Mouse (Mus musculus) small intestine, adult 2 months (tissue): Measurements from ENCODE around the gene Rph3al. TPM values are rescaled to one million over a fixed set of nuclear protein-coding genes. Genes with fewer than 3 reads are reported as not detected.
A peak's percentile ranks its signal among the peaks of the same experiment; 100 is the strongest.

Experiments
- H3K27ac ChIP-seq: fragments of 200-500 bp; 2 replicates; pipeline ENCODE4 v1.5.1; 2012; ENCODE audit warnings: low read depth, low read length, control low read depth, inconsistent platforms; ENCODE audit not compliant: insufficient read depth
- H3K27me3 ChIP-seq: fragments of 200-500 bp; 2 replicates; pipeline ENCODE4 v1.6.1; 2012; ENCODE audit warnings: mild to moderate bottlenecking, moderate library complexity, low read length, inconsistent platforms; ENCODE audit not compliant: control insufficient read depth, insufficient read depth
- H3K36me3 ChIP-seq: fragments of 200-500 bp; 2 replicates; pipeline ENCODE4 v1.6.1; 2012; ENCODE audit warnings: mild to moderate bottlenecking, low read length, control low read depth, inconsistent platforms; ENCODE audit not compliant: control insufficient read depth, insufficient read depth
- H3K4me1 ChIP-seq: fragments of 200-500 bp; 2 replicates; pipeline ENCODE4 v1.6.1; 2012; ENCODE audit warnings: low read length, inconsistent platforms, mixed read lengths; ENCODE audit not compliant: control insufficient read depth, insufficient read depth, insufficient read length
- H3K4me3 ChIP-seq: fragments of 200-500 bp; 2 replicates; pipeline ENCODE4 v1.5.1; 2012; ENCODE audit warnings: low read depth, mild to moderate bottlenecking, control low read depth, inconsistent platforms, low read length, moderate library complexity
- CTCF ChIP-seq: fragments of 200-500 bp; IDR thresholded peaks from 2 replicates; pipeline ENCODE4 v1.5.1; 2012; ENCODE audit warnings: low read depth, mild to moderate bottlenecking, control low read depth, inconsistent platforms, low read length, moderate library complexity, mixed read lengths; ENCODE audit not compliant: insufficient replicate concordance, insufficient read length; ENCODE audit errors: extremely low read depth
- POLR2A ChIP-seq: fragments of 200-500 bp; IDR thresholded peaks from 2 replicates; pipeline ENCODE4 v1.6.1; 2012; ENCODE audit warnings: low read depth, mild to moderate bottlenecking, control low read depth, inconsistent platforms, low read length, moderate library complexity
- WGBS: fragments of 180-500 bp; shearing (Covaris S2); methylation state at CpG from one replicate; pipeline ENCODE4 v1.1.7; 2018; 5-methylcytosine and 5-hydroxymethylcytosine counted together
- polyA plus RNA-seq: library from polyadenylated mRNA; depleted of rRNA; stranded (reverse); fragments of >200 nt; gene quantifications from 2 replicates; pipeline ENCODE4 v1.2.3, GENCODE M21; 2012

Rph3al gene
- polyA plus RNA-seq, 1 experiment: 12.6 TPM

GRCm38 (mm10) chr11:75933371-75933770 is 4.9 kb downstream of the Rph3al start:
- peaks cover 40% of the 10 kb centered on the region for H3K4me1 ChIP-seq
- WGBS: 86% methylated on average over 5 of the region's 5 CpGs

GRCm38 (mm10) chr11:75930911-75931678 is 7.1 kb downstream of the Rph3al start:
- Histone ChIP-seq H3K36me3 (no peaks in the 10 kb centered on the region), H3K27me3 (no peaks in the 10 kb centered on the region), H3K4me3 (no peak overlapping the region), H3K27ac (0 out of 2 replicates have a peak overlapping the region, but pooled peaks have one; percentile 6), H3K4me1 (peaks cover 34% of the 10 kb centered on the region)
- TF ChIP-seq CTCF (no peak), POLR2A (no peak)
- 59% methylated on average over 11 of the region's 11 CpGs for WGBS

More at GRCm38 (mm10) chr11:75933371-75933770, 4.9 kb downstream of the Rph3al start:
- no peak for TF ChIP-seq POLR2A
- TF ChIP-seq CTCF: no peak
- H3K36me3 ChIP-seq: no peaks in the 10 kb centered on the region
- H3K27ac ChIP-seq: no peak overlapping the region
- H3K27me3 ChIP-seq: no peaks in the 10 kb centered on the region
- H3K4me3 ChIP-seq: no peak overlapping the region

GRCm38 (mm10) chr11:75930208-75930607 is 8.0 kb downstream of the Rph3al start:
- H3K27me3 ChIP-seq: no peaks in the 10 kb centered on the region
- TF ChIP-seq POLR2A: no peak
- no peak for TF ChIP-seq CTCF
- peak overlapping the region; percentile 12; the same call in 1 of the 2 replicates for H3K27ac ChIP-seq
- WGBS: 31% methylated on average over 9 of the region's 9 CpGs
- peaks cover 29% of the 10 kb centered on the region for H3K4me1 ChIP-seq
- no peak overlapping the region for H3K4me3 ChIP-seq
- no peaks in the 10 kb centered on the region for H3K36me3 ChIP-seq

- Histone ChIP-seq H3K36me3 (no peaks in the 10 kb centered on the region), H3K27me3 (no peaks in the 10 kb centered on the region), H3K4me1 (peaks cover 26% of the 10 kb centered on the region), H3K4me3 (no peak overlapping the region), H3K27ac (no peak overlapping the region)
- 71% methylated on average over 2 of the region's 2 CpGs for WGBS
- TF ChIP-seq CTCF (no peak), POLR2A (no peak)
Observed at GRCm38 (mm10) chr11:75927881-75928280, 10.3 kb downstream of the Rph3al start.

- Histone ChIP-seq H3K27me3 (no peaks in the 10 kb centered on the region), H3K4me1 (peaks cover 29% of the 10 kb centered on the region), H3K4me3 (peak overlapping the region; percentile 33), H3K36me3 (no peaks in the 10 kb centered on the region), H3K27ac (peak overlapping the region; percentile 78)
- WGBS: 18% methylated on average over 13 of the region's 13 CpGs
- TF ChIP-seq POLR2A: no peak
- TF ChIP-seq CTCF: no peak
Observed at GRCm38 (mm10) chr11:75926431-75927312, 11.6 kb downstream of the Rph3al start.

GRCm38 (mm10) chr11:75925801-75926200 is 12.4 kb downstream of the Rph3al start:
- peak overlapping the region; percentile 78 for H3K27ac ChIP-seq
- WGBS: 17% methylated on average over 7 of the region's 7 CpGs
- H3K27me3 ChIP-seq: no peaks in the 10 kb centered on the region
- TF ChIP-seq CTCF (no peak), POLR2A (no peak)
- peak overlapping the region; percentile 41; the same call in 1 of the 2 replicates for H3K4me3 ChIP-seq
- H3K36me3 ChIP-seq: no peaks in the 10 kb centered on the region
- peaks cover 29% of the 10 kb centered on the region for H3K4me1 ChIP-seq

- no peak overlapping the region for H3K27ac ChIP-seq
- WGBS: 73% methylated on average over 4 of the region's 4 CpGs
- TF ChIP-seq POLR2A: no peak
- TF ChIP-seq CTCF: no peak
Observed at GRCm38 (mm10) chr11:75922741-75923140, 15.5 kb downstream of the Rph3al start.

More at GRCm38 (mm10) chr11:75922741-75923140, 15.5 kb downstream of the Rph3al start:
- H3K4me1 ChIP-seq: peaks cover 21% of the 10 kb centered on the region
- no peak overlapping the region for H3K4me3 ChIP-seq
- no peaks in the 10 kb centered on the region for H3K27me3 ChIP-seq
- 0 out of 2 replicates have a peak, but pooled peaks cover 2% of the 10 kb centered on the region for H3K36me3 ChIP-seq
